Mouse (Mus musculus) MEL (cell line): ENCODE results near the gene S1pr4. TPM values are rescaled to one million over a fixed set of nuclear protein-coding genes. Genes with fewer than 3 reads are reported as not detected.

Experiments
- DNase-seq: peaks from one replicate; pipeline ENCODE4 v3.0.0; 2011; ENCODE audit warnings: low read depth, low spot score
- H3K27ac ChIP-seq: 2 replicates; pipeline ENCODE4 v1.5.1; 2012; ENCODE audit warnings: low read depth, mild to moderate bottlenecking, control low read depth, low read length, moderate library complexity; ENCODE audit not compliant: control insufficient read depth
- H3K27me3 ChIP-seq, 2 experiments: fragments of 150-350 bp in 1 of 2; sonication (generic) in 1 of 2; 2 replicates each; pipeline ENCODE4 v1.6.1; 2012; ENCODE audit warnings: low read length in 2 of 2, mild to moderate bottlenecking in 2 of 2, improper control_type of control experiment in 1 of 2, moderate library complexity in 1 of 2; ENCODE audit not compliant: insufficient read depth in 2 of 2, control insufficient read depth in 1 of 2
- H3K36me3 ChIP-seq, 2 experiments: 2 replicates each; pipeline ENCODE4 v1.6.1; 2012 to 2014; ENCODE audit warnings: low read length in 2 of 2, improper control_type of control experiment in 1 of 2, inconsistent platforms in 1 of 2, mild to moderate bottlenecking in 1 of 2; ENCODE audit not compliant: insufficient read depth in 2 of 2, control insufficient read depth in 1 of 2
- H3K4me1 ChIP-seq, 2 experiments: fragments of 150-350 bp in 1 of 2; sonication (generic) in 1 of 2; 2 replicates each; pipeline ENCODE4 v1.6.1; 2012; ENCODE audit warnings: low read length in 2 of 2, improper control_type of control experiment in 1 of 2, mild to moderate bottlenecking in 1 of 2; ENCODE audit not compliant: insufficient read depth in 2 of 2, control insufficient read depth in 1 of 2
- H3K4me3 ChIP-seq, 2 experiments: fragments of 150-350 bp in 1 of 2; sonication (generic) in 1 of 2; 2 replicates each; pipeline ENCODE4 v1.5.1; 2012; ENCODE audit warnings: low read depth in 2 of 2, low read length in 2 of 2, mild to moderate bottlenecking in 2 of 2, moderate library complexity in 2 of 2, control low read depth in 1 of 2, improper control_type of control experiment in 1 of 2; ENCODE audit not compliant: control insufficient read depth in 1 of 2, insufficient read depth in 1 of 2
- H3K79me2 ChIP-seq: 2 replicates; pipeline ENCODE4 v1.6.1; 2012; ENCODE audit warnings: mild to moderate bottlenecking, low read length, moderate library complexity; ENCODE audit not compliant: control insufficient read depth, poor library complexity, insufficient read depth
- H3K9ac ChIP-seq: 2 replicates; pipeline ENCODE4 v1.6.1; 2012; ENCODE audit warnings: low read depth, mild to moderate bottlenecking, control low read depth, low read length, moderate library complexity; ENCODE audit not compliant: control insufficient read depth, poor library complexity, severe bottlenecking
- H3K9me3 ChIP-seq: fragments of 150-350 bp; sonication (generic); replicated peaks from 2 replicates; pipeline ENCODE4 v1.6.1; 2012; ENCODE audit warnings: mild to moderate bottlenecking, low read length, improper control_type of control experiment, moderate library complexity; ENCODE audit not compliant: insufficient read depth
- CHD1 ChIP-seq: IDR thresholded peaks from 2 replicates; pipeline ENCODE4 v1.6.1; 2012; ENCODE audit warnings: low read depth, mild to moderate bottlenecking, inconsistent platforms, low read length, improper control_type of control experiment
- CTCF ChIP-seq, 3 experiments: IDR thresholded peaks in 2 of 3; conservative IDR thresholded peaks in 1 of 3; 2 replicates each; pipeline ENCODE4 v1.5.1; 2011 to 2012; ENCODE audit warnings: low read length in 3 of 3, low read depth in 2 of 3, mild to moderate bottlenecking in 2 of 3, improper control_type of control experiment in 1 of 3, inconsistent platforms in 1 of 3, mixed read lengths in 1 of 3, moderate library complexity in 1 of 3; ENCODE audit not compliant: control insufficient read depth in 1 of 3, insufficient read depth in 1 of 3, poor library complexity in 1 of 3, severe bottlenecking in 1 of 3
- ETS1 ChIP-seq: IDR thresholded peaks from 2 replicates; pipeline ENCODE4 v1.6.1; 2012; ENCODE audit warnings: low read depth, mild to moderate bottlenecking, inconsistent platforms, low read length, improper control_type of control experiment, moderate library complexity
- GABPA ChIP-seq: IDR thresholded peaks from 2 replicates; pipeline ENCODE4 v1.6.1; 2012; ENCODE audit warnings: low read depth, mild to moderate bottlenecking, inconsistent platforms, low read length, improper control_type of control experiment, moderate library complexity
- HCFC1 ChIP-seq: IDR thresholded peaks from 2 replicates; pipeline ENCODE4 v1.6.1; 2012; ENCODE audit warnings: low read depth, mild to moderate bottlenecking, inconsistent platforms, low read length, improper control_type of control experiment, moderate library complexity
- MAFK ChIP-seq: IDR thresholded peaks from 2 replicates; pipeline ENCODE4 v1.6.1; 2011; ENCODE audit warnings: low read depth, mild to moderate bottlenecking, low read length, improper control_type of control experiment, borderline replicate concordance
- MAZ ChIP-seq: IDR thresholded peaks from 2 replicates; pipeline ENCODE4 v1.6.1; 2012; ENCODE audit warnings: low read depth, mild to moderate bottlenecking, inconsistent platforms, low read length, improper control_type of control experiment
- MEF2A ChIP-seq: IDR thresholded peaks from 2 replicates; pipeline ENCODE4 v1.6.1; 2014; ENCODE audit warnings: low read depth, mild to moderate bottlenecking, inconsistent platforms, low read length, improper control_type of control experiment; ENCODE audit not compliant: poor library complexity, insufficient replicate concordance, severe bottlenecking; ENCODE audit errors: extremely low read depth
- MYB ChIP-seq: IDR thresholded peaks from 2 replicates; pipeline ENCODE4 v1.6.1; 2011; ENCODE audit warnings: mild to moderate bottlenecking, low read depth, low read length, improper control_type of control experiment
- NRF1 ChIP-seq: IDR thresholded peaks from 2 replicates; pipeline ENCODE4 v1.6.1; 2014; ENCODE audit warnings: low read depth, mild to moderate bottlenecking, inconsistent platforms, low read length, improper control_type of control experiment, moderate library complexity; ENCODE audit not compliant: poor library complexity, insufficient read depth, severe bottlenecking
- POLR2AphosphoS2 ChIP-seq: IDR thresholded peaks from 2 replicates; pipeline ENCODE4 v1.6.1; 2011; ENCODE audit warnings: low read length, improper control_type of control experiment
- TCF12 ChIP-seq: IDR thresholded peaks from 2 replicates; pipeline ENCODE4 v1.6.1; 2014; ENCODE audit warnings: low read depth, mild to moderate bottlenecking, inconsistent platforms, low read length, improper control_type of control experiment, moderate library complexity
- USF1 ChIP-seq: IDR thresholded peaks from 2 replicates; pipeline ENCODE4 v1.6.1; 2014; ENCODE audit warnings: low read depth, mild to moderate bottlenecking, inconsistent platforms, low read length, improper control_type of control experiment, moderate library complexity
- ZKSCAN1 ChIP-seq: IDR thresholded peaks from 2 replicates; pipeline ENCODE4 v1.6.1; 2012; ENCODE audit warnings: low read depth, mild to moderate bottlenecking, inconsistent platforms, low read length, improper control_type of control experiment, moderate library complexity
- ZNF384 ChIP-seq: IDR thresholded peaks from 2 replicates; pipeline ENCODE4 v1.6.1; 2012; ENCODE audit warnings: low read depth, mild to moderate bottlenecking, inconsistent platforms, low read length, improper control_type of control experiment
- polyA plus RNA-seq, 2 experiments: library from polyadenylated mRNA; stranded (reverse) in 1 of 2; unstranded in 1 of 2; fragments of >175 nt in 1 of 2; fragments of >200 nt in 1 of 2; gene quantifications; 2 replicates each; pipeline versions ENCODE4 v1.2.1 to v1.2.4; 2012; ENCODE audit warnings: low replicate concordance in 2 of 2, low read depth in 1 of 2; ENCODE audit not compliant: insufficient read length in 2 of 2, insufficient read depth in 1 of 2, missing spikeins in 1 of 2
- total RNA-seq: library from RNA; depleted of rRNA; stranded (reverse); fragments of 300-350 nt; gene quantifications from 2 replicates; pipeline ENCODE4 v1.2.3, GENCODE M21; 2012

The S1pr4 gene
- total and polyA plus RNA-seq, 3 experiments, result 1.6 to 2.1 TPM; not detected in 1

DNA sequence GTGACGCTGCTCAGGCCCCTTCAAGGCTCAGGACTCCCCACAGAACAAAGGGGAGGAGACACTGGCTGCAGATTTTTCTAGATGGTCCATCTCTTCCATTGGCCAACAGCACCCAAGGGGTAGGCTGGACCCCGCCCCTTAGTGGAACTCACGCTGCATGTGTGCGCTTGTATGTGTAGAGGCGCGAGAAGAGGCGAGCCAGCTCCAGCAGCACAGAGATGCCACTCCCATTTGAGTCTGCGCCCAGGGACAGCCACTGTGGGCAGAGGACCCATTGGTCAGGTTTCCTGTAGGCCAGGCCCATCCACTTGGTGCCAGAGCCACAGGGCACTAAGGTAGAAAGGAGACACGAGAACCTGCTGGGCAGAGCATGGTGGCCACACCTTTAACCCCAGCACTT, 8.9 kb downstream of the S1pr4 start:
- TF ChIP-seq HCFC1 (no peak), CHD1 (no peak)
- no peak overlapping the region for H3K27ac ChIP-seq
- no peak for DNase-seq
- peaks cover 0 to 12% of the 10 kb centered on the region in 2 experiments; a peak in 2 of 4 replicates for H3K4me1 ChIP-seq
- H3K4me3 ChIP-seq, result no peak overlapping the region
- H3K79me2 ChIP-seq, result peaks cover 27% of the 10 kb centered on the region
- H3K36me3 ChIP-seq, result peaks cover 0 to 7% of the 10 kb centered on the region in 2 experiments; a peak in 3 of 4 replicates
- H3K9me3 ChIP-seq, result no peaks in the 10 kb centered on the region
- H3K9ac ChIP-seq, result no peak overlapping the region
- H3K27me3 ChIP-seq, result no peaks in the 10 kb centered on the region

GRCm38 (mm10) chr10:81489941-81490340, 10.0 kb downstream of the S1pr4 start:
- H3K36me3 ChIP-seq, result peaks cover 0 to 5% of the 10 kb centered on the region in 2 experiments; a peak in 3 of 4 replicates
- no peaks in the 10 kb centered on the region for H3K9me3 ChIP-seq
- no peaks in the 10 kb centered on the region for H3K27me3 ChIP-seq
- H3K4me3 ChIP-seq, result no peak overlapping the region
- TF ChIP-seq ETS1, result no peak
- TF ChIP-seq CTCF (IDR thresholded peaks at IDR 0.05 in 2 of 3, conservative IDR thresholded peaks at IDR 0.05 in 1 of 3; ENCODE audit: control insufficient read depth in 1 of 3, insufficient read depth in 1 of 3, low read depth in 2 of 3, low read length in 3 of 3, poor library complexity in 1 of 3, severe bottlenecking in 1 of 3), result no peak
- TF ChIP-seq POLR2AphosphoS2, result no peak
- no peak for TF ChIP-seq USF1
- TF ChIP-seq NRF1, result no peak
- no peak for TF ChIP-seq ZNF384
- no peak for TF ChIP-seq TCF12
- TF ChIP-seq MAZ, result no peak
- TF ChIP-seq ZKSCAN1, result no peak
- no peak for TF ChIP-seq CHD1
- TF ChIP-seq MEF2A, result no peak
- no peak for TF ChIP-seq GABPA
- TF ChIP-seq HCFC1, result no peak
- TF ChIP-seq MAFK, result no peak
- TF ChIP-seq MYB, result no peak
- peaks cover 16% of the 10 kb centered on the region for H3K79me2 ChIP-seq
- H3K27ac ChIP-seq, result no peak overlapping the region
- peaks cover 0 to 16% of the 10 kb centered on the region in 2 experiments; a peak in 2 of 4 replicates for H3K4me1 ChIP-seq
- no peak for DNase-seq
- H3K9ac ChIP-seq, result no peak overlapping the region
